Mouse (Mus musculus) myocyte (in vitro differentiated cells): ENCODE results near the gene Pdzrn4. TPM values are rescaled to one million over a fixed set of nuclear protein-coding genes. Genes with fewer than 3 reads are reported as not detected.

Experiments used
- H3K27me3 ChIP-seq: one replicate; pipeline ENCODE4 v1.6.1; 2011; ENCODE audit not compliant: control insufficient read depth, insufficient read depth, insufficient read length
- H3K36me3 ChIP-seq: one replicate; pipeline ENCODE4 v1.6.1; 2011; ENCODE audit not compliant: control insufficient read depth, insufficient read depth
- H3K4me2 ChIP-seq: one replicate; pipeline ENCODE4 v1.6.1; 2011; ENCODE audit warnings: low read depth, control low read depth
- H3K4me3 ChIP-seq: one replicate; pipeline ENCODE4 v1.5.1; 2011; ENCODE audit warnings: mild to moderate bottlenecking, control low read depth, moderate library complexity
- H3K79me2 ChIP-seq: one replicate; pipeline ENCODE4 v1.6.1; 2011; ENCODE audit not compliant: control insufficient read depth, insufficient read depth
- H3ac ChIP-seq: one replicate; pipeline ENCODE4 v1.6.1; 2011; ENCODE audit not compliant: control insufficient read depth, insufficient read length
- CEBPB ChIP-seq: IDR thresholded peaks from 2 replicates; pipeline ENCODE4 v1.6.1; 2011; ENCODE audit warnings: mild to moderate bottlenecking, moderate library complexity; ENCODE audit not compliant: poor library complexity, insufficient read depth, severe bottlenecking
- E2F4 ChIP-seq: IDR thresholded peaks from one replicate; pipeline ENCODE4 v1.6.1; 2011; ENCODE audit warnings: mild to moderate bottlenecking, control low read depth, moderate library complexity; ENCODE audit not compliant: insufficient read depth
- MAX ChIP-seq: IDR thresholded peaks from one replicate; pipeline ENCODE4 v1.6.1; 2011; ENCODE audit warnings: low read depth, mild to moderate bottlenecking, control low read depth
- MYOD1 ChIP-seq, 3 experiments: IDR thresholded peaks; one replicate each; pipeline ENCODE4 v1.6.1; 2011; ENCODE audit warnings: control low read depth in 2 of 3, low read depth in 2 of 3, mild to moderate bottlenecking in 2 of 3, moderate library complexity in 1 of 3; ENCODE audit not compliant: insufficient read length in 2 of 3, control insufficient read depth in 1 of 3
- MYOG ChIP-seq, 3 experiments: IDR thresholded peaks; one replicate each; pipeline ENCODE4 v1.6.1; 2011; ENCODE audit warnings: control low read depth in 2 of 3, low read depth in 2 of 3, mild to moderate bottlenecking in 2 of 3; ENCODE audit not compliant: insufficient read length in 2 of 3, control insufficient read depth in 1 of 3, insufficient read depth in 1 of 3
- POLR2A ChIP-seq: IDR thresholded peaks from one replicate; pipeline ENCODE4 v1.6.1; 2011; ENCODE audit warnings: low read depth, mild to moderate bottlenecking, control low read depth, moderate library complexity; ENCODE audit not compliant: insufficient read length
- POLR2AphosphoS2 ChIP-seq: IDR thresholded peaks from one replicate; pipeline ENCODE4 v1.6.1; 2011; ENCODE audit warnings: low read depth, control low read depth; ENCODE audit not compliant: insufficient read length
- REST ChIP-seq: IDR thresholded peaks from one replicate; pipeline ENCODE4 v1.6.1; 2011; ENCODE audit warnings: mild to moderate bottlenecking, control low read depth, moderate library complexity; ENCODE audit not compliant: insufficient read depth, insufficient read length
- SRF ChIP-seq: IDR thresholded peaks from one replicate; pipeline ENCODE4 v1.6.1; 2011; ENCODE audit warnings: low read depth; ENCODE audit not compliant: control insufficient read depth, insufficient read length
- TCF12 ChIP-seq: IDR thresholded peaks from one replicate; pipeline ENCODE4 v1.6.1; 2011; ENCODE audit warnings: mild to moderate bottlenecking, control low read depth; ENCODE audit not compliant: poor library complexity, insufficient read depth, severe bottlenecking
- TCF3 ChIP-seq: IDR thresholded peaks from one replicate; pipeline ENCODE4 v1.6.1; 2011; ENCODE audit warnings: low read depth, control low read depth; ENCODE audit not compliant: insufficient read length
- USF1 ChIP-seq: IDR thresholded peaks from one replicate; pipeline ENCODE4 v1.6.1; 2011; ENCODE audit warnings: low read depth, mild to moderate bottlenecking, control low read depth, moderate library complexity
- polyA plus RNA-seq: library from polyadenylated mRNA; unstranded; fragments of >200 nt; fragmentation: generic; extraction: Trizol; gene quantifications from one replicate; pipeline ENCODE4 v1.2.1, GENCODE M21; 2012; ENCODE audit warnings: missing spikeins

Gene Pdzrn4
- polyA plus RNA-seq, 1 experiment, result 0.07 TPM

DNA sequence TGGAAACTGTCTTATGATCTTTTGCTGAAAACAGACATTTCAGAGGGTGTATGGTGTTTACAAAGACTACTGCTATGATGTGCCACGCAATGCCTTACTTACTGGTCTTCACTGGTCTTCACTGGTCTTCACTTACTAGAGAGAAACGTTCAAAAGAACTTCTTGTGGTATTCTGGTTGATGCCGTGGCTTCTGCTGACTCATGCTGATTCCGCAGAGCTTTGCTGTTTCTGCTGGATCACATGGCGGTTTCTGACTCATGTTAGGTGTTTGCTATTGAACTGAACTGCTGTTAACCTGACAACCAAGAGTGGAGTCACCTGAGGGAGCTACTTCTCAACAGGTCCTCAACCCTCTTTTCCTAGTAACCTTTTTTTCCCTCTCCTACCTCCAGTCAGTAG is 1.9 kb upstream of the Pdzrn4 start:
- H3ac ChIP-seq, result no peak overlapping the region
- TF ChIP-seq POLR2A (no peak), TCF12 (no peak), MYOD1 (IDR thresholded peaks at IDR 0.05; ENCODE audit: control insufficient read depth in 1 of 3, insufficient read length in 2 of 3, low read depth in 2 of 3) (no peak), MYOG (IDR thresholded peaks at IDR 0.05; ENCODE audit: control insufficient read depth in 1 of 3, insufficient read depth in 1 of 3, insufficient read length in 2 of 3, low read depth in 2 of 3) (no peak)
- H3K36me3 ChIP-seq, result no peaks in the 10 kb centered on the region
- H3K27me3 ChIP-seq, result peaks cover 11% of the 10 kb centered on the region
- H3K4me2 ChIP-seq, result no peak overlapping the region
- no peaks in the 10 kb centered on the region for H3K79me2 ChIP-seq
- no peak overlapping the region for H3K4me3 ChIP-seq

- Histone ChIP-seq H3K4me2 (no peak overlapping the region), H3K79me2 (no peaks in the 10 kb centered on the region), H3ac (no peak overlapping the region), H3K27me3 (peaks cover 11% of the 10 kb centered on the region), H3K36me3 (no peaks in the 10 kb centered on the region), H3K4me3 (no peak overlapping the region)
- TF ChIP-seq POLR2AphosphoS2, result no peak
- TF ChIP-seq CEBPB, result no peak
- no peak for TF ChIP-seq MYOG (IDR thresholded peaks at IDR 0.05; ENCODE audit: control insufficient read depth in 1 of 3, insufficient read depth in 1 of 3, insufficient read length in 2 of 3, low read depth in 2 of 3)
- TF ChIP-seq E2F4, result no peak
- no peak for TF ChIP-seq MYOD1 (IDR thresholded peaks at IDR 0.05; ENCODE audit: control insufficient read depth in 1 of 3, insufficient read length in 2 of 3, low read depth in 2 of 3)
- no peak for TF ChIP-seq USF1
- no peak for TF ChIP-seq REST
Measured at GRCm38 (mm10) chr15:92398747-92399146, 2.1 kb downstream of the Pdzrn4 start.

- no peak overlapping the region for H3ac ChIP-seq
- peaks cover 11% of the 10 kb centered on the region for H3K27me3 ChIP-seq
- no peaks in the 10 kb centered on the region for H3K79me2 ChIP-seq
Measured at GRCm38 (mm10) chr15:92399278-92399677, 2.6 kb downstream of the Pdzrn4 start.

DNA sequence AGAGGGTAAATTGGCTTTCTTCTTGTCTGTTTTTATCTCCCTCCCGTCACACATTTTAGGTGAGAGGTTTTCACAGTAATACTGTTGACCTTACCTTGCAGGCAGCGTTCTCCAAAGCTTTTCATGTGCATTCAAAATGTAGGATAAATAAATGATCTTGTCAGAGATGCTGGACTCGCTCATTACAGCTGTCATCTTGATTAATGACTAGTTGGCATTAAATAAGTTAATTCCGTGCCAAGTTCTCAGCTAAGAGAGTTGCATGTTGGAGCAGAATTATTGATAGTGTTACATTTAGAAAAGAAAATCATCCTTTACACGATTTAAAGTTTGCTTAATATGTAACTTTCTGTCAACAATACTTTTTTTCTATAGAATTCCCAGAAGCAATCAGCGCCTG is 4.9 kb downstream of the Pdzrn4 start:
- Histone ChIP-seq H3ac (no peak overlapping the region), H3K4me3 (no peak overlapping the region), H3K79me2 (no peaks in the 10 kb centered on the region), H3K4me2 (no peak overlapping the region), H3K27me3 (peaks cover 11% of the 10 kb centered on the region), H3K36me3 (no peaks in the 10 kb centered on the region)
- no peak for TF ChIP-seq MAX
- TF ChIP-seq SRF, result no peak
- TF ChIP-seq MYOD1 (IDR thresholded peaks at IDR 0.05; ENCODE audit: control insufficient read depth in 1 of 3, insufficient read length in 2 of 3, low read depth in 2 of 3), result no peak
- no peak for TF ChIP-seq CEBPB
- no peak for TF ChIP-seq TCF3
- no peak for TF ChIP-seq USF1
- TF ChIP-seq TCF12, result no peak
- TF ChIP-seq REST, result no peak

More at GRCm38 (mm10) chr15:92399278-92399677, 2.6 kb downstream of the Pdzrn4 start:
- H3K4me3 ChIP-seq, result no peak overlapping the region
- H3K36me3 ChIP-seq, result no peaks in the 10 kb centered on the region
- TF ChIP-seq MYOG (IDR thresholded peaks at IDR 0.05; ENCODE audit: control insufficient read depth in 1 of 3, insufficient read depth in 1 of 3, insufficient read length in 2 of 3, low read depth in 2 of 3) (no peak), MYOD1 (IDR thresholded peaks at IDR 0.05; ENCODE audit: control insufficient read depth in 1 of 3, insufficient read length in 2 of 3, low read depth in 2 of 3) (no peak), E2F4 (no peak), POLR2AphosphoS2 (no peak), REST (no peak)
- no peak overlapping the region for H3K4me2 ChIP-seq

DNA sequence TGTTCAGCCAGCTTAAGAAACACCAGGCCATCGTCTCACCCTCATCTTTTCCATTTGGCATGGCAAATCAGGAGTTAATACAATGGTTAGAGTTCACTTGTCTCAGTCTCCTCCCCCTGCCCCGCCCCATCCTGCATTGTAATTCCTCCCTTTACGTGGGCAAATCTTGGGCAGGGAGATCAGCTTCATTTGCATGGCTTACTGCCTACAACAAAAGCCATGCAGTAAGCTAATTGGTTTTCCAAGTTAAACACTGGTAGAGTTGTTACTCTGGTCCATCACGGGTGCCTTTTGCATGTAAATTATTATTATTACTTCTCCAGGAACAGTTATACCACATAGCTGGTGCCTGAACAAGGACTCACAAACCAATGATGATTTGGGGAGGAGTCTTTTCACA is 18.6 kb downstream of the Pdzrn4 start:
- no peak for TF ChIP-seq CEBPB
- no peak overlapping the region for H3K4me3 ChIP-seq

GRCm38 (mm10) chr15:92416141-92416540 is 19.5 kb downstream of the Pdzrn4 start:
- Histone ChIP-seq H3K4me3 (no peak overlapping the region), H3K79me2 (no peaks in the 10 kb centered on the region), H3K4me2 (no peak overlapping the region), H3ac (no peak overlapping the region), H3K36me3 (no peaks in the 10 kb centered on the region), H3K27me3 (no peaks in the 10 kb centered on the region)
- TF ChIP-seq POLR2A, result no peak
- TF ChIP-seq E2F4, result no peak
- TF ChIP-seq TCF12, result no peak
- no peak for TF ChIP-seq MYOD1 (IDR thresholded peaks at IDR 0.05; ENCODE audit: control insufficient read depth in 1 of 3, insufficient read length in 2 of 3, low read depth in 2 of 3)
- no peak for TF ChIP-seq MYOG (IDR thresholded peaks at IDR 0.05; ENCODE audit: control insufficient read depth in 1 of 3, insufficient read depth in 1 of 3, insufficient read length in 2 of 3, low read depth in 2 of 3)
- TF ChIP-seq USF1, result no peak
- TF ChIP-seq REST, result no peak
- TF ChIP-seq CEBPB, result no peak
- no peak for TF ChIP-seq MAX
- no peak for TF ChIP-seq TCF3
- no peak for TF ChIP-seq POLR2AphosphoS2

More for the DNA sequence above, 18.6 kb downstream of the Pdzrn4 start:
- H3K27me3 ChIP-seq, result no peaks in the 10 kb centered on the region
- H3K4me2 ChIP-seq, result no peak overlapping the region
- H3K79me2 ChIP-seq, result no peaks in the 10 kb centered on the region
- H3ac ChIP-seq, result no peak overlapping the region
- H3K36me3 ChIP-seq, result no peaks in the 10 kb centered on the region
